Mouse (Mus musculus): ENCODE measurements around the gene Dnah2.

The Dnah2 gene

GRCm38 (mm10) chr11:69405397-69406200 is 143.3 kb downstream of the Dnah2 start:
- peak; percentile 93 for DNase-seq

- DNase-seq, result peak; percentile 93
Observed at GRCm38 (mm10) chr11:69404595-69405396, 144.1 kb downstream of the Dnah2 start.

GRCm38 (mm10) chr11:69403691-69404594 is 145.0 kb downstream of the Dnah2 start:
- peak; percentile 93 for DNase-seq

GRCm38 (mm10) chr11:69401987-69402386 is 146.9 kb downstream of the Dnah2 start:
- peak; percentile 93 for DNase-seq

- DNase-seq, result peak; percentile 99
Observed at GRCm38 (mm10) chr11:69401210-69401637, 147.7 kb downstream of the Dnah2 start.

- peak; percentile 94 for DNase-seq
Observed at GRCm38 (mm10) chr11:69400083-69400850, 148.6 kb downstream of the Dnah2 start.

DNA sequence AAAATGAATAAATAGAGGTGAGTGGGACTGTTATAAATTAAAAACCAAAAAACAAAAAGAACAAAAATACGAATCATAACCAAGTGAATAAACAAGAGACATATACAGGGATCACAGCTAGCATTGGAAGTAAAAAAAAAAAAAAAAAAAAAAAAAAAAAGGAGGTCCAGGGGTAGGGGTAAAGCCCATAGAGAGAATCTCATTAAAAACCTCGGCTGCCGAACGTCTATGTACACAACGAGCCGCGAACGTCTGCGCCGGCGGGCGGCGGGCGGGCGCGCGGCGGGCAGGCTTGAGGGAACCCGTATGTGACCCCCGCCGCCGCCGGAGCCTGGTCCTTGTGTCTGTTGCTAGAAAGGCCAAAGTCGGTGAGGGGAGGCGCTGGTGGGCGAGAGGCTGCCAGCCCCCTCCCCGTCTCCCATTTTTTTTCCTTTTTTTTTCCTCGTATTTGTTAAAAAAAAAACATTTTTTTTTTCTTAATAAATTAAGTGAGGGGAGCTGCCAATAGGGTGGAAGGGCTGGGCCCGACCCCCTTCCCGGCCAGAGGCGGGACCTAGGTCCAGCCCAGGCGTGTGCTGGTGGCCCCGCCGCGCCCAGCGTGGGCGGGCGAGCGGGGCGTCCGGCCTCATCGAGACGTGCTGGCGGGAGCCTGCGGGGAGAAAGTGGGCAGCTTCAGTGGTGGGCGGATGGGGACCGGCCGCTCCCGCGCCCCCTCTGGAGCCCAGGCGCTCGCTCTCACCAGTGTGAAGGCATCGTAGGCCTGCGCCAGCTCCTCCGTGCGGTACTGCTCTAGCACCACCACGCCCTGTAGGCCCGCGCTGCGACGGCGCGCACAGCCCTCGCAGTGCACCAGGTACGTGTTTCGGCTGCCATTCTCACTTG is 149.5 kb downstream of the Dnah2 start:
- peak; percentile 95 for DNase-seq

DNA sequence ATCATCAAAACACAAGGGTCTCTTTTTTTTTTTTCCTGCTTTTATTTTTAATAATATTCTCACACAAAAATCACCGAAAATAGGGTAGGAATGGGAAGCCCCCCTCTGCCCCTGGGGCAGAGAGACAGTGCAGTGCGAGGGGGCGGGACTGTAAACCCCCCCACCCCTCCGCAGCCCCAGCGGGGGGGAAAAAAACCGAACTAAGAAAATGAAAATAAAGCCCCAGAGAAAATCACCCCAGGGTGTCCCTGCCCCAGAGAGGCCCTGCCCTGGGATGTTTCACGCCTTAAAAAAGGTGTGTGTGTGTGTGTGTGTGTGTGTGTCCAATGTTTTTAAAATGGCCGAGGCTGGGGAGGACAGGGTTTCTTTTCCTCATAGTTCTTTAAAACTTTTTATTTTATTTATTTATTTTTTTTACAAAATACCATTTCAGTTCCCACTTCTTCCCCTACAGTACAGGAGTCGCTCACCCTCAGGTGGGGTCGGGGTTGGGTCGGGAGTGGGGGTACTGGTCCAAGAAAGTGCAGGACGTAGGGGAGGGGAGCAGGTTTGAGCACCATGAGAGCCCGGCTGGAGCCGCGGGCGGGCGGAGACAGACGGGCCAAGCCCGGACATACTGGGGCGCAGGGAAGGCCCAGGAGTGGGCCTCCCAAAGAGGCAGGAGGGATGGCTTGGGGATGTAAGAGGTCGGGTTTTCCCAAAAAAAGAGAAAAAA is 150.3 kb downstream of the Dnah2 start:
- peak; percentile 95 for DNase-seq

- peak; percentile 99 for DNase-seq
Observed at GRCm38 (mm10) chr11:69398059-69398458, 150.9 kb downstream of the Dnah2 start, which contains the start of gene Tmem88. Tmem88 (minus strand) TSS chr11:69398234.

DNA sequence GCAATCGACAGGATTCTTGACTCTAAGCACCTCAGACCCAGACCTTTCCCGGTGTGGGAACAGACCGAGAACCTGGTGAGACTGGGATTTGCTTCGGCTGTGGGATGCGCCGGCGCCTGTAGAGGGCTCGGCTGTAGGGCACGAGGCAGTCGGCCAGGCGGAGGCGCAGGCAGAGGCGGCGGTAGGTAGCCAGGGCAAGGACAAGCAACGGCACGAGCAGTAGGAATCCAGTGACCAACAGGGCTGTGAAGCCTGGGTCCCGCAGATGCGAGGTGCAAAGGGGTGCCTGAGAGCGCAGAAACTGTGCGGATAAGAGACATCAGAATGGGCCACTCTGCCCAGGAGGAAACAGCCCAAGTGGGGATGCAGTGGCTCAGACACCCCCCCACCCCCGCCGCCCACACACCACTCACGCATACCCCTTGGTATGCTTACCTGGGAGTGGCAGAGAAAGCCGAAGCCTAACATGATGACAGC is 151.3 kb downstream of the Dnah2 start:
- peak; percentile 94 for DNase-seq

DNA sequence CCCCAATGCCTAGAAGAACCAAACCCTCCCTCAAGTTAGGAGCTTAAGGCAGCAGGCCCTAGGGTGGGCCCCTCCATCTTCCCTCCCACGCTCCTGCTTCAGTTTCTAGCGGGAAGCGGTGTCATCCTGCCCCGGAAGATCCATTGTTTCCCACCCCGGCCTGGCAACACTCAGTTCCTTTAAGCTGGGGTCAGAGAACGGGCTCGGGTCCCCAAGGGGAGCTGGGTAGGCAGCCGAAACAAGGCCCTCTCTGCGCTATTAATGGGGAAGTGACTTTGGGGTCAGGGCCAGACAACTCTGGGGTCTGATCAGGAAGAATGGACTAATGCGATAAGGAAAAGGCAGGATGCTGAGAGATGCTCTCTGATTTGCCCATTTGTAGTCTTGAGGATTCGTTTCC is 152.1 kb downstream of the Dnah2 start:
- DNase-seq, result peak; percentile 99

DNA sequence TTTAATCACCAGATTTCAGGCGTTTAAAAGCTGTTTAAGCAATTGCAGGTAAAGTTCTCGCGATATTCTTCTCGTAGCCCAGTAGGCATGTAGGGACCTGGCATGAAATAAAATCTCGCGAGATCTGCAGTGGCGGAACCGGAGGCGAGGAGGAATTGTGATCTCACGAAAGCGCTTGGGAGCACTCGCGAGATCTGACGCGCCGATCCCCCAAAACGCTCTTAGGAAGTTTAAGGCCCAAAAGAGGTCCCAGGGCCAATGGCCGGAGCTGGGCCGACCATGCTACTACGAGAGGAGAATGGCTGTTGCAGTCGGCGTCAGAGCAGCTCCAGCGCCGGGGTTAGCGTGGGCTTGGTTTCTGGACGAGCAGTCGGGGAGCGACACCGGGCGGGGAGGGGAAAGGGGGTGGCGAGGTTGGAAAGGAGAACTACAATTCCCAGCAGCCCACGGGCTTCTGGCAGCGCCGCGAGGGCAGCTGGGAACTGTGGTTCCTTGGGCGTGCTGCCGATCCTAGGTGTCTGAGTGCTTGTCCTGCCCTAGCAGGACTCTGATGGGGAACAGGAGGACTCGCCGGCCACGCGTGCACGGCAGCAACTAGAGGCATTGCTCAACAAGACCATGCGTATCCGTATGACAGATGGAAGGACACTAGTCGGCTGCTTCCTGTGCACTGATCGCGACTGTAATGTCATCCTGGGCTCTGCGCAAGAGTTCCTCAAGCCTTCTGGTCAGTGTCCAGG is 153.1 kb downstream of the Dnah2 start:
- DNase-seq, result peak; percentile 100

DNA sequence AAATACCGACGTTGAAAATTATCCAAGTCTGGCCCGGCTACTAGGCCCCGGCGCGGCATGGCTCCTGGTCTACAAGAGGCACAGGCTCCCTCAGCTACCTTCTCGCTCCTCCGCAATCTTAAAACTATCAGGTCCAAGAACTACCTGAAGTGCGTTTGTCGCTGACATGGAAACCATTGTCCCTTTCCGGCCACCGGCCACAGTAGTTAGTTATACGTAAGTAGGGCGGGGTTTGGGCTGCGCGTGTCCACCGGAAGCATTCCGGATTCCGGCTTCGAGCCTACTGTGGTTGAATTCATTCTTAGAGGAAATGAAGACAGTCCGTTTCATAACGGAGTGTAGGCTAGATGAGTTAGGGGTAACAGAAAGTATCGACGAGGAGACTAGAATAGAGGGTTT is 153.7 kb downstream of the Dnah2 start, which contains the start of the genes Naa38 and Cyb5d1:
Gene Naa38, plus strand, starts transcription at position 253 of the 399 bp plus-strand sequence.
Gene Cyb5d1, minus strand, starts transcription at position 397 of the 399 bp plus-strand sequence.
- DNase-seq, result peak; percentile 99

- peak; percentile 94 for DNase-seq
Observed at GRCm38 (mm10) chr11:69394591-69395167, 154.2 kb downstream of the Dnah2 start.

DNA sequence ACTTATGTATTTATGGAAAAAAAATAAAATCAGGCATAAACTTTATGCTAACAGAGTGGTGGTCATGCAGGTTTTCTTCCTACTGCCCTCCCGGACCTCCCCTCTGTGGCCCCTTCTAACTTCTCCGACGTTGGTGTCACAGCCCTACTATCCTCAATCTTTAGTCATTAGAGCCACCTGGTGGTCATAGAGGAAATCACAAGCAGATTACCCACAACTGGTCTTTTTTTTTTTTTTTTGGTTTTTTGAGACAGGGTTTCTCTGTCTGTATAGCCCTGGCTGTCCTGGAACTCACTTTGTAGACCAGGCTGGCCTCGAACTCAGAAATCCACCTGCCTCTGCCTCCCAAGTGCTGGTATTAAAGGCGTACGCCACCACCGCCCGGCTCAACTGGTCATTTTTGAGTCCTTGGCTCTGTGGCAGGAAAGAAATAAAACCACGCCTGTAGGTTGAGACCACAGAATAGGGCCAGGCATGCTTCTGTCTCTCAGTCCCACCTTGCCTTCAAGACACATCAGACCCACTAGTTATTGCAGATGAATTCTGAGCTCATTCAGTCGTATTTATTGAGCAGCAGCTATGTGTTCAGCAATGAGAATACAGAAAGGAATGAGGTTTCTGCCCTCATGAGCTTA is 158.4 kb downstream of the Dnah2 start:
- DNase-seq, result peak; percentile 91

GRCm38 (mm10) chr11:69389531-69390399 is 159.1 kb downstream of the Dnah2 start:
- DNase-seq, result peak; percentile 92

GRCm38 (mm10) chr11:69388680-69389079 is 160.2 kb downstream of the Dnah2 start:
- DNase-seq, result no peak
